Mouse (Mus musculus) heart, embryonic 16.5 days (tissue): Measurements from ENCODE around the gene Nsd1. TPM values are rescaled to one million over a fixed set of nuclear protein-coding genes. Genes with fewer than 3 reads are reported as not detected.

Experiments
- ATAC-seq: fragments of 200-750 bp; cut with Nextera tagmentation; replicated peaks from 2 replicates; pipeline ENCODE4 v1.8.0; 2017; ENCODE audit warnings: moderate number of reproducible peaks; ENCODE audit not compliant: insufficient read depth, low FRiP score; ENCODE audit errors: extremely low read depth
- H3K27ac ChIP-seq: fragments of 300-500 bp; sonication (generic); 2 replicates; pipeline ENCODE4 v1.5.1; 2014; ENCODE audit warnings: mild to moderate bottlenecking, low read length, control low read depth, moderate library complexity
- H3K27me3 ChIP-seq: fragments of 300-500 bp; sonication (generic); 2 replicates; pipeline ENCODE4 v1.6.1; 2014; ENCODE audit warnings: low read length, mixed read lengths; ENCODE audit not compliant: control insufficient read depth, insufficient read depth
- H3K36me3 ChIP-seq: fragments of 300-500 bp; sonication (generic); 2 replicates; pipeline ENCODE4 v1.6.1; 2014; ENCODE audit not compliant: control insufficient read depth, insufficient read depth
- H3K4me1 ChIP-seq: fragments of 300-500 bp; sonication (generic); 2 replicates; pipeline ENCODE4 v1.6.1; 2014; ENCODE audit warnings: low read length, mixed read lengths; ENCODE audit not compliant: control insufficient read depth, insufficient read depth
- H3K4me2 ChIP-seq: fragments of 300-500 bp; sonication (generic); 2 replicates; pipeline ENCODE4 v1.6.1; 2014; ENCODE audit warnings: low read depth, mild to moderate bottlenecking, control low read depth, low read length
- H3K4me3 ChIP-seq: fragments of 300-500 bp; sonication (generic); 2 replicates; pipeline ENCODE4 v1.5.1; 2014; ENCODE audit warnings: mild to moderate bottlenecking, control low read depth, low read length
- H3K9ac ChIP-seq: fragments of 300-500 bp; sonication (generic); 2 replicates; pipeline ENCODE4 v1.6.1; 2014; ENCODE audit warnings: low read length, control low read depth
- H3K9me3 ChIP-seq: fragments of 300-500 bp; sonication (generic); replicated peaks from 2 replicates; pipeline ENCODE4 v1.6.1; 2016; ENCODE audit warnings: low read length; ENCODE audit not compliant: control insufficient read depth
- WGBS: fragments of 180-500 bp; shearing (Covaris S2); extraction: QIAGEN DNeasy Blood & Tissue Kit; methylation state at CpG from one replicate; pipeline ENCODE4 v1.1.7; 2014; 5-methylcytosine and 5-hydroxymethylcytosine counted together
- polyA plus RNA-seq: library from polyadenylated mRNA; unstranded; fragments of >200 nt; fragmentation: Nextera tagmentation; extraction: Ambion mirVana; gene quantifications from 2 replicates; pipeline ENCODE4 v1.2.1, GENCODE M21; 2015

Nsd1 gene
- polyA plus RNA-seq, 1 experiment from 2014 or later: 38.1 TPM

DNA sequence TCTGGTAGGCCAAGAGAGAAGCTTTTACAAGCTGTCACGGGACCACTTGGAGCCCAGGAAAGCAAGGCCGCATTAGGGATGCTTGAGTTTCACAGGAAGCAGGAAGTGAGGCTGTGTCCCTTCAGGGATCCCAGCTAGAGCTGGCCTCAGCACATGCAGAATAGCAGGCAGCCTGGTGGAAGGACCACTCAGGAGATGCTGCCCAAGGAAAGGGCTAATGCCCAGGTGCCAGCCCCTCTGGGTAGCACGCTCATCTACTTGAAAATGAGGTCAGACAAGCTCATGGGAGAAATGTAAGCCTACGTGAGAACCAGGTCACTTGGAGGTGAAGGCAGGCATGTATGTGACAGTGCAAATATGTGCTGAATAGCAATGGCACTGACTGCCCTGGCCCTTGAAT is 117.6 kb downstream of the Nsd1 start:
- no peak for ATAC-seq
- Histone ChIP-seq H3K27ac (no peak overlapping the region), H3K36me3 (peaks cover 26% of the 10 kb centered on the region), H3K9ac (no peak overlapping the region), H3K4me1 (peaks cover 45% of the 10 kb centered on the region), H3K4me2 (no peak overlapping the region), H3K4me3 (no peak overlapping the region), H3K9me3 (no peaks in the 10 kb centered on the region), H3K27me3 (no peaks in the 10 kb centered on the region)
- WGBS: 37% methylated on average over 4 of the region's 4 CpGs

DNA sequence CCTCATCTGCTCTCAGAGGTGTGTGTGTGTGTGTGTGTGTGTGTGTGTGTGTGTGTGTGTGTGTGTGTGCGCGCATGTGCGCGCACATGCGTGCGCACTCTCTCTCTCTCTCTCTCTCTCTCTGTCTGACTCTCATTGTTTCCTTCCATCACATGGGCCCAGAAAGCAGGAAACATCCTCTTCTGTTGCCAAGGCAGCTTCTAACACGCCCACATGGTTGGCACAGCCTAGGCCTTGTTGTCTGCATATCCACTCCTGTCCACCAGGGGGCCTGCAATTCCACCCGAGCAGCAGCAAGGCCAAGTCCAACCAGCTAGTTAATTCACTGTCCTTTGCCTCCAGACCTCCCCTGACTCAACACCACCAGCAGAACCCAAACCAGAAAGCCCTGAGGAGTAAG is 118.1 kb downstream of the Nsd1 start:
- Histone ChIP-seq H3K27ac (no peak overlapping the region), H3K4me1 (peaks cover 43% of the 10 kb centered on the region), H3K4me3 (peak overlapping the region; percentile 78; the same call in 1 of the 2 replicates), H3K36me3 (peaks cover 26% of the 10 kb centered on the region), H3K4me2 (peak overlapping the region; percentile 66), H3K9me3 (no peaks in the 10 kb centered on the region), H3K27me3 (no peaks in the 10 kb centered on the region), H3K9ac (no peak overlapping the region)
- peak; percentile 12; the same call in 1 of the 2 replicates for ATAC-seq
- WGBS: 55% methylated on average over 8 of the region's 8 CpGs

DNA sequence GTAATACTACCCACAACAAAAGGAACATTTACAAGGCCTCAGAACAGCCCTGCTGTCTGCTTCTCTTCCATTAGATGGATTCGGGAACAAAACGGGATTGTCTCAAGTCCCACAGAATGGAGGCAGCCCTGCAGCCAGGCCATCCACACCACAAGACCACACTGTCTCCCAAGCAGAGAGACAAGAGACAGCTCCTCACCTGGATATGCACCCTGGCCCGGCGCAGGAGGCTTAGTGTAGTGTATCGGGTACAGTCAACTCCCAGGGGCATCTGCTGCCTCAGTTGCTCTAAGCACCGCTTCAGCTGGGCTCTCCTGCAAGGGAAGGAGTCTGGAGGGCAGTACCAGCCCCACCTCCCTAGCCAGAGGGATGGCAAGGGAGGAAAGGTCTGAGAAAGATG is 118.6 kb downstream of the Nsd1 start:
- ATAC-seq: no peak
- Histone ChIP-seq H3K9me3 (no peaks in the 10 kb centered on the region), H3K4me3 (peak overlapping the region; percentile 78), H3K4me1 (peaks cover 38% of the 10 kb centered on the region), H3K36me3 (peaks cover 26% of the 10 kb centered on the region), H3K27ac (no peak overlapping the region), H3K27me3 (no peaks in the 10 kb centered on the region), H3K9ac (peak overlapping the region; percentile 74), H3K4me2 (peak overlapping the region; percentile 66)
- 78% methylated on average over 6 of the region's 6 CpGs for WGBS

DNA sequence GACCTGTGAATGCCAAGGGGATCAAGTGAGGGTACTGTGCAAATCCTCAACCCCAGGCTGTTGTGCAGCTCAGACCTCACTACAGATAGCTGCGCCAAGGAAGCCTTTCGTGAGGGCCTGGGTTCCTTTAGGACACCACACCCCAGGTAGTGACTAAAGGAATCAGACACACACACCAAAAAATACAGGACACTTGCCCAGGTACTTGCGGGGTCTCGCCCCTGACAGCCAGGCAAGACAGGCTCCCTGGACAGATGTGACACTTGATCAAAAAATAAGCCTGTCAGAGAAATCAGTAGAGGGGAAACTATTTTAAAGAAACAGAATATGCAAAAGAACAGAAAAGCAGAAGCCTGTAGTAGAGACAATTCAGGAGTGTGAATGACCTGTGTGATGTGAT is 119.1 kb downstream of the Nsd1 start:
- H3K4me3 ChIP-seq: peak overlapping the region; percentile 78
- peak overlapping the region; percentile 66 for H3K4me2 ChIP-seq
- WGBS: 79% methylated on average over 4 of the region's 4 CpGs
- peak overlapping the region; percentile 74 for H3K9ac ChIP-seq
- peaks cover 33% of the 10 kb centered on the region for H3K4me1 ChIP-seq
- H3K27me3 ChIP-seq: no peaks in the 10 kb centered on the region
- ATAC-seq: no peak
- peaks cover 24% of the 10 kb centered on the region for H3K36me3 ChIP-seq
- no peak overlapping the region for H3K27ac ChIP-seq
- H3K9me3 ChIP-seq: no peaks in the 10 kb centered on the region

DNA sequence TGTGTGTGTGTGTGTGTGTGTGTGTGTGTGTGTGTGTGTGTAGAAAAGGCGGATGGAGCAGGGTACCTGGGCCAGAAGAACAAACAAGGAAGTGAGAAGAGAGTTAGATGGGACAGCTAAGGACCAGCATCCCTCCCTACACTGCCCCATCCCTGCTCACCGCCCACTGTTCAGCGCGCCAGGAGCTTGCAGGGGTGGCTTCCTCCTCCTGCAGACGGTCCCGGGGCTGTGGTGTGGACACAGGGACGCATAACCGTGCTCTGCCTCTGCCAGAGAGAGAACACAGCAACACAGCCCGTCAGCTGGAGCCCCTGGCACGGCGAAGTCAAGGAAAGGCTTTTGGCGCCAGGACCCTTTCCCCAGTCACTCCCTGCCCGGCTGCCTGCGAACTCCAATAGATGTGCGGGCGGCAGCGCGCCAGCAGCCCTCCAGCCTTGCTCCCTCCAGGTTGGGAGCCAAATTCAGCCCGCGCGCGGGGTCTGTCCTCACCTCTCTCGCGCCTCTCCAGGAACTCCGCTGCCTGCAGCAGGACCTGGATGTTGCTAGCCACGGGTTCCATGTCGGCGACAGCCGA is 119.6 kb downstream of the Nsd1 start:
- peak; percentile 18 for ATAC-seq
- Histone ChIP-seq H3K4me2 (peak overlapping the region; percentile 66), H3K9ac (peak overlapping the region; percentile 74), H3K4me1 (peaks cover 31% of the 10 kb centered on the region), H3K27ac (peak overlapping the region; percentile 67), H3K4me3 (peak overlapping the region; percentile 78), H3K36me3 (peaks cover 18% of the 10 kb centered on the region), H3K27me3 (no peaks in the 10 kb centered on the region), H3K9me3 (no peaks in the 10 kb centered on the region)
- WGBS: under 1% methylated on average over 29 of the region's 29 CpGs

DNA sequence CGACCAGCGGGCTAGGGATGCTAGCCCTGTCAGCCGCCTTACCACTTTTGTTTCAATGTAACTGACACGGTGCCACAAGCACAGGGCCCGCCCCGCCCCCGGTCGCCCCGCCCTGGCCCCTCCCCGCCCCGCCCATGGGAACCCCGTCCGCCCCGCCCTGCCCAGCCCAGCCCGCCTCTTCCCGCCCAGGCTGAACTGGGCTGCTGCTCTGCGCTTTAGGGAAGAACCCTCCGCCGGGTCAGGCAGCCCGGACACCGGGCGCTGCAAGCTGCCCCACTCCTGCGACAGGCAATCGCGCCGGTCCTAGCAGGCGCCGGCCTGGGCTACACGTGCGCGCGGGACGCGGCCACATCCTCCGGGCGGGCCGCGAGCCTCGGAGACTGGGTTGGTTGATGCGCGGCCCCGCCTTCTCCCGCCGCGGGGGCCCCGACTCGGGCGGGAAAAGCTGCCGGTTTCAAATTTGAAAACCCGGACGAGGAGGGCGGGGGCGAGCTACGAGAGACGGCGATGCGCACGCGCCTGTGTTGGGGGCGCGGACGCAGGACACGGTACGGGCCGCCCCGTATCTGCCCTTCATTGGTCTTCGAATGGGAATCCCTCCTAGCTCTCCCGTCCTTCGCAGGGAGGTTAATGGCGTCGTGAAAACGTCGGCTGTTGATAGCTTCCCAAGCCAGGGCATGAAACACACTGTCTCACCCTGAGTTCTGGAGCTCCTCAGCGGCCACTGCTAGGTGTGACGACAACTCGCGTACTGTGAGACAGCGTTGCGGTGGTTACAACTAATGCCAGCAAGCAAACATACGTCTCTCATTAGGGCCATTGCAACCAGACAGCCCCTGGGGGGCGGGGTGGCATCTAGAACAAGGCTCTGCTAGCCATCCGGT is 120.3 kb downstream of the Nsd1 start, which contains the start of gene Mxd3:
TSS of gene Mxd3 (minus strand) at position 141 of the 884 bp plus-strand sequence.
- peaks cover 31% of the 10 kb centered on the region for H3K4me1 ChIP-seq
- peak; percentile 89 for ATAC-seq
- H3K36me3 ChIP-seq: peaks cover 13% of the 10 kb centered on the region
- peak within 1 kb of the TSS; percentile 77 for H3K9ac ChIP-seq
- under 1% methylated on average over 81 of the region's 82 CpGs for WGBS
- H3K27me3 ChIP-seq: no peaks in the 10 kb centered on the region
- peak within 1 kb of the TSS; percentile 82 for H3K27ac ChIP-seq
- peak within 1 kb of the TSS; percentile 66 for H3K4me2 ChIP-seq
- no peaks in the 10 kb centered on the region for H3K9me3 ChIP-seq
- H3K4me3 ChIP-seq: peak within 1 kb of the TSS; percentile 78

DNA sequence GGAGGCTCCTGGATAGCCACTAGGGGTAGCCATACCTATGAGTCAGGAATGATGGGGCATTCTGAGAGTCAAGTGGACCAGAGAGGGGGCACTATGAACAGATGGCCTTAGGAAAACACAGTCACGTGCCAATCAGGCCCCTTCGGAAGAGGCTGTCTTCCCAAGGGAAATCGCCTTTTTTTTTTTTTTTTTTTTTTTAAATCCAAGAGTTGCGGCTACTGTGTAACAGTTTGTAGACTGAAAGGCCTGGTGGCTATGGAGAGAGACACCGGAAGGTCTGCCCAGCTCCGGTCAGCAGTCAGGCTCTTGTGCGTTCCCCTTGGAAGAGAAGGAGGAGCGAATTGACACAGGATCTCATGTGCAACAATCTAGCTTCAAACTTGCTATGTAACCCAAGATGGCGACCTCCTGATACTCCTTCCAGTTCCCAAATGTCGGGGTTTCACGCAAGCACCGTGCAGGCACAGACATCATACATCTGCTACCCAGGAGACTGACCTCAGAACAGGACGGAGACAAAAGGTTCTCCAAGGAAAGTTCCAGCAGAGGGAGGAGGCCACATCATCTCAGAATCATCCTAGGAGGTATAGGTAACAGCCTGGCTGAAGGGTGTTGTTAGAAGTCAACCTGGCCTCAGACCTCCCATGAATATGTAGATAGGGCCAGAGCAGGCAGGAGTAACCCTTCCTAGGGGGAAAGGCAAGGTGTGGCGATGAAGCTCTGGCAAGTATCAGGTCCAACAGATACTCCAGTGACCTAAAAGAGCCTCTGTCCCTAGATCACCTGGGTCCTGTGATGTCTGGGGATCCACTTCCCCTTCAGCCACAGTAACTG is 121.2 kb downstream of the Nsd1 start:
- no peak for ATAC-seq

DNA sequence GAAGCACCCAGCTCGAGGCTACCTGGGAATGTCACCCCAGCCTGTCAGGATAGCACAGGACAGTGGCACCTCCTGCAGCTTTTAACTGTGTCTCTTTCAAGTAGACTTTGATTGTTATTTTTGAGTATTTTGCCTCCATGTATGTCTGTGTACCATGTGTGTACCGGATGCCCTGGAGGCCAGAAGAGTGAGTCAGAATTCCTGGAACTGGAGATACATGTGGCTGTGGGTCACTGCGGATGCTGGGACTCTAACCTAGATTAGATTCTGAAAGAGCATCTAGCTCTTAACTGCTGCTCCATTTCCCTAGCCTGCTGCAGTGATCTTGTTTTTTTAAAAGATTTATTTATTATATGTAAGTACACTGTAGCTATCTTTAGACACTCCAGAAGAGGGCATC is 122.7 kb downstream of the Nsd1 start:
- Histone ChIP-seq H3K4me2 (no peak overlapping the region), H3K27ac (no peak overlapping the region), H3K27me3 (no peaks in the 10 kb centered on the region), H3K4me3 (no peak overlapping the region), H3K9ac (no peak overlapping the region), H3K4me1 (peaks cover 20% of the 10 kb centered on the region), H3K36me3 (no peaks in the 10 kb centered on the region), H3K9me3 (no peaks in the 10 kb centered on the region)
- WGBS: 71% methylated on average over 3 of the region's 3 CpGs
- no peak for ATAC-seq

More for the DNA sequence above, 121.2 kb downstream of the Nsd1 start:
- Histone ChIP-seq H3K27me3 (no peaks in the 10 kb centered on the region), H3K4me2 (peak overlapping the region; percentile 66), H3K9ac (peak overlapping the region; percentile 77; the same call in 1 of the 2 replicates), H3K27ac (peak overlapping the region; percentile 82), H3K4me3 (peak overlapping the region; percentile 78), H3K36me3 (peaks cover 6% of the 10 kb centered on the region), H3K9me3 (no peaks in the 10 kb centered on the region), H3K4me1 (peaks cover 25% of the 10 kb centered on the region)
- WGBS: 44% methylated on average over 14 of the region's 14 CpGs
